Mouse (Mus musculus): ENCODE results near the gene Fbxo2. TPM values are rescaled to one million over a fixed set of nuclear protein-coding genes. Genes with fewer than 3 reads are reported as not detected.
A peak's percentile ranks its signal among the peaks of the same experiment; 100 is the strongest.

Fbxo2 gene
- polyA plus RNA-seq, 1 experiment from 2014 or later: 0.55 TPM

DNA sequence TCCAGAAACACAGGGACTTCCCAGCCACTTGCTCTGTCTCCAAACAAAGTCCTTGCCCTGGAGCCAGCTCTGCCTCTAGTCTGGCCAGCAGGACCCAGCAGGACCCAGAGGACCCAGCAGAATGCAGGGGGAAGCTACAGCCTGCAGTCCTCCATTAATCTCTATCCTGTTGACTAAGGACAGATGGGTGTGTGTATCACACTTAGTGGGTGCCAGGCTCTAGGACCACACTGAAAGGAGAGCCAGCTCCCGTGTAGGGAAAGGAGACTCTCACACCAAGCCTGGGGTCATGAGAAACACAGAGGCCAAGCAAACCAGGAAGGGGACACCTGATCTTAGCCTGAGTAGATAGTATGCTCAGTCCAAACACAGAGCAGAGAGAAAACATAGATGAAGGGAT, 32.2 kb upstream of the Fbxo2 start:
- Histone ChIP-seq H3K27me3 (ENCODE audit: control insufficient read depth, insufficient read depth, low read length) (peaks cover 15% of the 10 kb centered on the region), H3K4me2 (replicated peaks; ENCODE audit: low read depth) (no peak overlapping the region), H3K4me1 (replicated peaks; ENCODE audit: control insufficient read depth, insufficient read depth) (no peaks in the 10 kb centered on the region; the same call in 1 of the 2 replicates), H3K36me3 (ENCODE audit: control insufficient read depth, insufficient read depth, low read length) (no peaks in the 10 kb centered on the region), H3K9me3 (ENCODE audit: control insufficient read depth, low read length) (no peaks in the 10 kb centered on the region), H3K4me3 (ENCODE audit: low read depth, low read length) (no peak overlapping the region), H3K9ac (ENCODE audit: low read length) (no peak overlapping the region), H3K27ac (replicated peaks) (no peak overlapping the region)
- ATAC-seq (ENCODE audit: low FRiP score, low TSS enrichment) (no peak), DNase-seq (ENCODE audit: low spot score) (no peak)
- no peak for TF ChIP-seq EP300 (optimal IDR thresholded peaks at IDR 0.05)
- TF ChIP-seq CTCF (IDR thresholded peaks at IDR 0.05; ENCODE audit: low read depth): no peak
- 50% methylated on average over 1 of the region's 1 CpGs for WGBS

- H3K27me3 ChIP-seq (ENCODE audit: control insufficient read depth, insufficient read depth, low read length): peaks cover 15% of the 10 kb centered on the region
Observed at GRCm38 (mm10) chr4:148128672-148129071, 31.7 kb upstream of the Fbxo2 start.

DNA sequence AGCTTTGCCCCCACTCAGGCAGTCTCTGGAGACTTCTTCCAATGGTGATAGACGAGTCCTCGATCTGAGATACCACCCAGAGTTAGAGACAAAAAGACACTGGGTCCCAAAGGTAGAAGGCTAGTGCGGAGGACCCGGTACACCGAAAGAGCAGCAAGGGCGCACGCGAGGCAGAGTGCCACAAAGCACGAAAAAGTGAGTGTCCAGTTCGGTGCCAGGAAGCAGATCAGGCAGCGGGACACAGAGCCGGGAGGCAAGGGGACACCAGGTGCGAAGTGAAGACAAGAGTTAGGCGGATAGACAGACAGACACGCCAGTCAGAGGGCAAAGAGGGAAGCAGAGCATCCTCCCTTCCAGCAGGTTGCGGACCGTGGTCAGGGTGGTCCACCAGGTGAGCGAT, 30.3 kb upstream of the Fbxo2 start, which contains the start of gene Mad2l2:
Gene Mad2l2, plus strand, starts transcription at position 252 of the 400 bp plus-strand sequence.
- Histone ChIP-seq H3K9ac (ENCODE audit: low read length) (peak within 1 kb of the TSS; percentile 27; the same call in 1 of the 2 replicates), H3K4me3 (ENCODE audit: low read depth, low read length) (peak within 1 kb of the TSS; percentile 53), H3K4me2 (replicated peaks; ENCODE audit: low read depth) (peak within 1 kb of the TSS; percentile 92), H3K27me3 (ENCODE audit: control insufficient read depth, insufficient read depth, low read length) (peaks cover 15% of the 10 kb centered on the region), H3K36me3 (ENCODE audit: control insufficient read depth, insufficient read depth, low read length) (no peaks in the 10 kb centered on the region), H3K27ac (replicated peaks) (no peak within 1 kb of the TSS), H3K4me1 (replicated peaks; ENCODE audit: control insufficient read depth, insufficient read depth) (no peaks in the 10 kb centered on the region; the same call in 1 of the 2 replicates), H3K9me3 (ENCODE audit: control insufficient read depth, low read length) (no peaks in the 10 kb centered on the region)
- ATAC-seq (ENCODE audit: low FRiP score, low TSS enrichment) (0 out of 2 replicates have a peak, but pooled peaks have one; percentile 11), DNase-seq (ENCODE audit: low spot score) (no peak)
- no peak for TF ChIP-seq EP300 (optimal IDR thresholded peaks at IDR 0.05)
- TF ChIP-seq CTCF (IDR thresholded peaks at IDR 0.05; ENCODE audit: low read depth): no peak
- WGBS: 1% methylated on average over 16 of the region's 18 CpGs

More at GRCm38 (mm10) chr4:148128672-148129071, 31.7 kb upstream of the Fbxo2 start:
- no peak overlapping the region for H3K27ac ChIP-seq (replicated peaks)
- no peak overlapping the region for H3K9ac ChIP-seq (ENCODE audit: low read length)
- no peak for DNase-seq (ENCODE audit: low spot score)
- no peaks in the 10 kb centered on the region; the same call in 1 of the 2 replicates for H3K4me1 ChIP-seq (replicated peaks; ENCODE audit: control insufficient read depth, insufficient read depth)
- H3K36me3 ChIP-seq (ENCODE audit: control insufficient read depth, insufficient read depth, low read length): no peaks in the 10 kb centered on the region
- H3K9me3 ChIP-seq (ENCODE audit: control insufficient read depth, low read length): no peaks in the 10 kb centered on the region
- TF ChIP-seq EP300 (optimal IDR thresholded peaks at IDR 0.05) (no peak), CTCF (IDR thresholded peaks at IDR 0.05; ENCODE audit: low read depth) (no peak)
- ATAC-seq (ENCODE audit: low FRiP score, low TSS enrichment): no peak
- H3K4me3 ChIP-seq (ENCODE audit: low read depth, low read length): no peak overlapping the region
- no peak overlapping the region for H3K4me2 ChIP-seq (replicated peaks; ENCODE audit: low read depth)
- WGBS: 59% methylated on average over 2 of the region's 2 CpGs

- TF ChIP-seq EP300 (optimal IDR thresholded peaks at IDR 0.05) (no peak), CTCF (IDR thresholded peaks at IDR 0.05; ENCODE audit: low read depth) (no peak)
- DNase-seq (ENCODE audit: low spot score): peak; percentile 66
- H3K27ac ChIP-seq (replicated peaks): no peak within 1 kb of the TSS
Observed at GRCm38 (mm10) chr4:148130561-148131413, 29.6 kb upstream of the Fbxo2 start, which contains the start of gene Draxin. Gene Draxin (minus strand): TSS chr4:148130698.

GRCm38 (mm10) chr4:148131497-148132081, 28.8 kb upstream of the Fbxo2 start:
- Histone ChIP-seq H3K9me3 (ENCODE audit: control insufficient read depth, low read length) (no peaks in the 10 kb centered on the region), H3K4me2 (replicated peaks; ENCODE audit: low read depth) (peak overlapping the region; percentile 92; the same call in 1 of the 2 replicates), H3K36me3 (ENCODE audit: control insufficient read depth, insufficient read depth, low read length) (no peaks in the 10 kb centered on the region), H3K4me3 (ENCODE audit: low read depth, low read length) (no peak overlapping the region), H3K27me3 (ENCODE audit: control insufficient read depth, insufficient read depth, low read length) (peaks cover 15% of the 10 kb centered on the region), H3K27ac (replicated peaks) (no peak overlapping the region), H3K9ac (ENCODE audit: low read length) (no peak overlapping the region), H3K4me1 (replicated peaks; ENCODE audit: control insufficient read depth, insufficient read depth) (no peaks in the 10 kb centered on the region; the same call in 1 of the 2 replicates)
- TF ChIP-seq EP300 (optimal IDR thresholded peaks at IDR 0.05) (no peak), CTCF (IDR thresholded peaks at IDR 0.05; ENCODE audit: low read depth) (no peak)
- 0 out of 2 replicates have a peak, but pooled peaks have one; percentile 17 for ATAC-seq (ENCODE audit: low FRiP score, low TSS enrichment)
- no peak for DNase-seq (ENCODE audit: low spot score)
- WGBS: 3% methylated on average over 21 of the region's 21 CpGs

More at GRCm38 (mm10) chr4:148130561-148131413, 29.6 kb upstream of the Fbxo2 start, which contains the start of gene Draxin:
- Histone ChIP-seq H3K9me3 (ENCODE audit: control insufficient read depth, low read length) (no peaks in the 10 kb centered on the region), H3K4me1 (replicated peaks; ENCODE audit: control insufficient read depth, insufficient read depth) (no peaks in the 10 kb centered on the region; the same call in 1 of the 2 replicates), H3K4me2 (replicated peaks; ENCODE audit: low read depth) (peak within 1 kb of the TSS; percentile 92), H3K27me3 (ENCODE audit: control insufficient read depth, insufficient read depth, low read length) (peaks cover 15% of the 10 kb centered on the region), H3K4me3 (ENCODE audit: low read depth, low read length) (peak within 1 kb of the TSS; percentile 53), H3K9ac (ENCODE audit: low read length) (peak within 1 kb of the TSS; percentile 27; the same call in 1 of the 2 replicates), H3K36me3 (ENCODE audit: control insufficient read depth, insufficient read depth, low read length) (no peaks in the 10 kb centered on the region)
- peak; percentile 78 for ATAC-seq (ENCODE audit: low FRiP score, low TSS enrichment)
- 1% methylated on average over 63 of the region's 87 CpGs for WGBS
